20 mouse cellular contexts compared by ENCODE assay signal in genomic region chr8:19714426-19714825, GRCm38 (mm10). TPM values are rescaled to one million over a fixed set of nuclear protein-coding genes. Genes with fewer than 3 reads are reported as not detected.
"Had no signal": no experiment of that assay in that cellular context is flagged by ENCODE, and none has a peak within 500 bp of the region (broad histone marks: within the 10 kb centered on the region; RNA-seq: fewer than 3 reads in every experiment).

No protein-coding gene starts in this region.

RNA-seq across cellular contexts. Expression of gene 4930467E23Rik, which starts 14.9 kb away (rescaled TPM):
- polyA plus RNA-seq: heart, embryonic 10.5 days; heart, embryonic 11.5 days; heart, embryonic 12.5 days; heart, embryonic 13.5 days; heart, embryonic 14.5 days; heart, embryonic 15.5 days; heart, embryonic 16.5 days; heart, postnatal 0 days; hindbrain, embryonic 11.5 days; hindbrain, embryonic 13.5 days; hindbrain, embryonic 14.5 days; hindbrain, embryonic 15.5 days; hindbrain, embryonic 16.5 days; hindbrain, postnatal 0 days; inflammation-experienced regulatory T-cells, adult 6 months; intestine, postnatal 0 days; kidney, embryonic 14.5 days; kidney, embryonic 16.5 days; kidney, postnatal 0 days; large intestine, adult 2 months had no signal
